Mouse (Mus musculus) NIH3T3 (cell line): ENCODE data around the gene 1700066M21Rik.

Source experiments
- DNase-seq: peaks from one replicate; pipeline ENCODE4 v3.0.0-alpha.2; 2012; ENCODE audit warnings: low read depth

Gene 1700066M21Rik

GRCm38 (mm10) chr1:57377376-57378341 is at the start of gene 1700066M21Rik:
TSS of gene 1700066M21Rik (plus strand) at chr1:57377620.
- peak; percentile 98 for DNase-seq

- DNase-seq = no peak
These were observed 47.9 kb upstream of the 1700066M21Rik start for GRCm38 (mm10) chr1:57329285-57330093.

GRCm38 (mm10) chr1:57330228-57330627 is 47.2 kb upstream of the 1700066M21Rik start:
- no peak for DNase-seq

GRCm38 (mm10) chr1:57332040-57332439 is 45.4 kb upstream of the 1700066M21Rik start:
- DNase-seq = no peak

GRCm38 (mm10) chr1:57333550-57334213 is 43.7 kb upstream of the 1700066M21Rik start:
- peak; percentile 39 for DNase-seq

- DNase-seq = no peak
These were observed 42.2 kb upstream of the 1700066M21Rik start for GRCm38 (mm10) chr1:57335200-57335599.

GRCm38 (mm10) chr1:57339156-57339796 is 38.1 kb upstream of the 1700066M21Rik start:
- peak; percentile 59 for DNase-seq

GRCm38 (mm10) chr1:57341197-57341596 is 36.2 kb upstream of the 1700066M21Rik start:
- no peak for DNase-seq

GRCm38 (mm10) chr1:57347487-57347886 is 29.9 kb upstream of the 1700066M21Rik start:
- DNase-seq = no peak

- no peak for DNase-seq
These were observed 25.5 kb upstream of the 1700066M21Rik start for GRCm38 (mm10) chr1:57351941-57352340.

GRCm38 (mm10) chr1:57358546-57358945 is 18.9 kb upstream of the 1700066M21Rik start:
- no peak for DNase-seq

GRCm38 (mm10) chr1:57367446-57367845 is 10.0 kb upstream of the 1700066M21Rik start:
- DNase-seq = no peak

- DNase-seq = no peak
These were observed 8.3 kb upstream of the 1700066M21Rik start for GRCm38 (mm10) chr1:57369111-57369510.

- no peak for DNase-seq
These were observed 7.0 kb upstream of the 1700066M21Rik start for GRCm38 (mm10) chr1:57370451-57370850.

- DNase-seq = no peak
These were observed 2.1 kb upstream of the 1700066M21Rik start for GRCm38 (mm10) chr1:57375276-57375675.

GRCm38 (mm10) chr1:57376806-57377205 is 614 bp upstream of the 1700066M21Rik start:
- no peak for DNase-seq

GRCm38 (mm10) chr1:57386519-57386918 is 9.1 kb downstream of the 1700066M21Rik start:
- peak; percentile 26 for DNase-seq

GRCm38 (mm10) chr1:57387876-57388275 is 10.5 kb downstream of the 1700066M21Rik start:
- peak; percentile 28 for DNase-seq

GRCm38 (mm10) chr1:57388402-57389155 is 11.2 kb downstream of the 1700066M21Rik start:
- no peak for DNase-seq

GRCm38 (mm10) chr1:57390993-57391790 is 13.8 kb downstream of the 1700066M21Rik start:
- DNase-seq = no peak
